Mouse (Mus musculus): ENCODE measurements around the gene Pcna.

- peak; percentile 40 for TF ChIP-seq CTCF (IDR thresholded peaks at IDR 0.05)
- no peak for TF ChIP-seq POLR2A (IDR thresholded peaks at IDR 0.05; ENCODE audit: insufficient read depth, low read depth, low read length)
These were observed 33.4 kb upstream of the Pcna start for GRCm38 (mm10) chr2:132286376-132287076.
